Mouse (Mus musculus) MEL (cell line): ENCODE data around the gene Kcne2. TPM values are rescaled to one million over a fixed set of nuclear protein-coding genes. Genes with fewer than 3 reads are reported as not detected.

Source experiments
- DNase-seq: peaks from one replicate; pipeline ENCODE4 v3.0.0; 2011; ENCODE audit warnings: low read depth, low spot score
- H3K27ac ChIP-seq: 2 replicates; pipeline ENCODE4 v1.5.1; 2012; ENCODE audit warnings: low read depth, mild to moderate bottlenecking, control low read depth, low read length, moderate library complexity; ENCODE audit not compliant: control insufficient read depth
- H3K27me3 ChIP-seq, 2 experiments: fragments of 150-350 bp in 1 of 2; sonication (generic) in 1 of 2; 2 replicates each; pipeline ENCODE4 v1.6.1; 2012; ENCODE audit warnings: low read length in 2 of 2, mild to moderate bottlenecking in 2 of 2, improper control_type of control experiment in 1 of 2, moderate library complexity in 1 of 2; ENCODE audit not compliant: insufficient read depth in 2 of 2, control insufficient read depth in 1 of 2
- H3K36me3 ChIP-seq, 2 experiments: 2 replicates each; pipeline ENCODE4 v1.6.1; 2012 to 2014; ENCODE audit warnings: low read length in 2 of 2, improper control_type of control experiment in 1 of 2, inconsistent platforms in 1 of 2, mild to moderate bottlenecking in 1 of 2; ENCODE audit not compliant: insufficient read depth in 2 of 2, control insufficient read depth in 1 of 2
- H3K4me1 ChIP-seq, 2 experiments: fragments of 150-350 bp in 1 of 2; sonication (generic) in 1 of 2; 2 replicates each; pipeline ENCODE4 v1.6.1; 2012; ENCODE audit warnings: low read length in 2 of 2, improper control_type of control experiment in 1 of 2, mild to moderate bottlenecking in 1 of 2; ENCODE audit not compliant: insufficient read depth in 2 of 2, control insufficient read depth in 1 of 2
- H3K4me3 ChIP-seq, 2 experiments: fragments of 150-350 bp in 1 of 2; sonication (generic) in 1 of 2; 2 replicates each; pipeline ENCODE4 v1.5.1; 2012; ENCODE audit warnings: low read depth in 2 of 2, low read length in 2 of 2, mild to moderate bottlenecking in 2 of 2, moderate library complexity in 2 of 2, control low read depth in 1 of 2, improper control_type of control experiment in 1 of 2; ENCODE audit not compliant: control insufficient read depth in 1 of 2, insufficient read depth in 1 of 2
- H3K79me2 ChIP-seq: 2 replicates; pipeline ENCODE4 v1.6.1; 2012; ENCODE audit warnings: mild to moderate bottlenecking, low read length, moderate library complexity; ENCODE audit not compliant: control insufficient read depth, poor library complexity, insufficient read depth
- H3K9ac ChIP-seq: 2 replicates; pipeline ENCODE4 v1.6.1; 2012; ENCODE audit warnings: low read depth, mild to moderate bottlenecking, control low read depth, low read length, moderate library complexity; ENCODE audit not compliant: control insufficient read depth, poor library complexity, severe bottlenecking
- H3K9me3 ChIP-seq: fragments of 150-350 bp; sonication (generic); replicated peaks from 2 replicates; pipeline ENCODE4 v1.6.1; 2012; ENCODE audit warnings: mild to moderate bottlenecking, low read length, improper control_type of control experiment, moderate library complexity; ENCODE audit not compliant: insufficient read depth
- BHLHE40 ChIP-seq: IDR thresholded peaks from 2 replicates; pipeline ENCODE4 v1.6.1; 2012; ENCODE audit warnings: low read depth, mild to moderate bottlenecking, inconsistent platforms, low read length, improper control_type of control experiment, borderline replicate concordance
- CHD2 ChIP-seq: IDR thresholded peaks from 2 replicates; pipeline ENCODE4 v1.6.1; 2011; ENCODE audit warnings: low read length, improper control_type of control experiment
- CTCF ChIP-seq, 3 experiments: IDR thresholded peaks in 2 of 3; conservative IDR thresholded peaks in 1 of 3; 2 replicates each; pipeline ENCODE4 v1.5.1; 2011 to 2012; ENCODE audit warnings: low read length in 3 of 3, low read depth in 2 of 3, mild to moderate bottlenecking in 2 of 3, improper control_type of control experiment in 1 of 3, inconsistent platforms in 1 of 3, mixed read lengths in 1 of 3, moderate library complexity in 1 of 3; ENCODE audit not compliant: control insufficient read depth in 1 of 3, insufficient read depth in 1 of 3, poor library complexity in 1 of 3, severe bottlenecking in 1 of 3
- ELF1 ChIP-seq: IDR thresholded peaks from 2 replicates; pipeline ENCODE4 v1.6.1; 2014; ENCODE audit warnings: low read depth, mild to moderate bottlenecking, inconsistent platforms, low read length, improper control_type of control experiment, moderate library complexity
- ETS1 ChIP-seq: IDR thresholded peaks from 2 replicates; pipeline ENCODE4 v1.6.1; 2012; ENCODE audit warnings: low read depth, mild to moderate bottlenecking, inconsistent platforms, low read length, improper control_type of control experiment, moderate library complexity
- KAT2A ChIP-seq: conservative IDR thresholded peaks from 2 replicates; pipeline ENCODE4 v1.6.1; 2012; ENCODE audit warnings: low read depth, low read length, improper control_type of control experiment, inconsistent platforms
- MAFK ChIP-seq: IDR thresholded peaks from 2 replicates; pipeline ENCODE4 v1.6.1; 2011; ENCODE audit warnings: low read depth, mild to moderate bottlenecking, low read length, improper control_type of control experiment, borderline replicate concordance
- MAX ChIP-seq: IDR thresholded peaks from 2 replicates; pipeline ENCODE4 v1.6.1; 2011; ENCODE audit warnings: low read length, improper control_type of control experiment
- MYB ChIP-seq: IDR thresholded peaks from 2 replicates; pipeline ENCODE4 v1.6.1; 2011; ENCODE audit warnings: mild to moderate bottlenecking, low read depth, low read length, improper control_type of control experiment
- MYC ChIP-seq: IDR thresholded peaks from 2 replicates; pipeline ENCODE4 v1.6.1; 2011; ENCODE audit warnings: low read depth, mild to moderate bottlenecking, low read length, improper control_type of control experiment, moderate library complexity
- NRF1 ChIP-seq: IDR thresholded peaks from 2 replicates; pipeline ENCODE4 v1.6.1; 2014; ENCODE audit warnings: low read depth, mild to moderate bottlenecking, inconsistent platforms, low read length, improper control_type of control experiment, moderate library complexity; ENCODE audit not compliant: poor library complexity, insufficient read depth, severe bottlenecking
- RCOR1 ChIP-seq: IDR thresholded peaks from 2 replicates; pipeline ENCODE4 v1.6.1; 2012; ENCODE audit warnings: low read depth, mild to moderate bottlenecking, inconsistent platforms, low read length, improper control_type of control experiment
- SIN3A ChIP-seq: IDR thresholded peaks from 2 replicates; pipeline ENCODE4 v1.6.1; 2012; ENCODE audit warnings: low read length, improper control_type of control experiment, inconsistent platforms
- SMC3 ChIP-seq: IDR thresholded peaks from 2 replicates; pipeline ENCODE4 v1.6.1; 2011; ENCODE audit warnings: low read depth, low read length, improper control_type of control experiment
- TCF12 ChIP-seq: IDR thresholded peaks from 2 replicates; pipeline ENCODE4 v1.6.1; 2014; ENCODE audit warnings: low read depth, mild to moderate bottlenecking, inconsistent platforms, low read length, improper control_type of control experiment, moderate library complexity
- UBTF ChIP-seq: IDR thresholded peaks from 2 replicates; pipeline ENCODE4 v1.6.1; 2012; ENCODE audit warnings: low read depth, mild to moderate bottlenecking, inconsistent platforms, low read length, improper control_type of control experiment, moderate library complexity, borderline replicate concordance; ENCODE audit not compliant: insufficient read depth
- USF1 ChIP-seq: IDR thresholded peaks from 2 replicates; pipeline ENCODE4 v1.6.1; 2014; ENCODE audit warnings: low read depth, mild to moderate bottlenecking, inconsistent platforms, low read length, improper control_type of control experiment, moderate library complexity
- ZC3H11A ChIP-seq: IDR thresholded peaks from 2 replicates; pipeline ENCODE4 v1.6.1; 2012; ENCODE audit warnings: low read depth, mild to moderate bottlenecking, inconsistent platforms, low read length, improper control_type of control experiment
- ZMIZ1 ChIP-seq: IDR thresholded peaks from 2 replicates; pipeline ENCODE4 v1.6.1; 2012; ENCODE audit warnings: low read depth, mild to moderate bottlenecking, inconsistent platforms, low read length, improper control_type of control experiment, moderate library complexity
- ZNF384 ChIP-seq: IDR thresholded peaks from 2 replicates; pipeline ENCODE4 v1.6.1; 2012; ENCODE audit warnings: low read depth, mild to moderate bottlenecking, inconsistent platforms, low read length, improper control_type of control experiment
- polyA plus RNA-seq, 2 experiments: library from polyadenylated mRNA; stranded (reverse) in 1 of 2; unstranded in 1 of 2; fragments of >175 nt in 1 of 2; fragments of >200 nt in 1 of 2; gene quantifications; 2 replicates each; pipeline versions ENCODE4 v1.2.1 to v1.2.4; 2012; ENCODE audit warnings: low replicate concordance in 2 of 2, low read depth in 1 of 2; ENCODE audit not compliant: insufficient read length in 2 of 2, insufficient read depth in 1 of 2, missing spikeins in 1 of 2
- total RNA-seq: library from RNA; depleted of rRNA; stranded (reverse); fragments of 300-350 nt; gene quantifications from 2 replicates; pipeline ENCODE4 v1.2.3, GENCODE M21; 2012

Gene Kcne2
- total and polyA plus RNA-seq, 3 experiments: 0.06 TPM; not detected in 2

DNA sequence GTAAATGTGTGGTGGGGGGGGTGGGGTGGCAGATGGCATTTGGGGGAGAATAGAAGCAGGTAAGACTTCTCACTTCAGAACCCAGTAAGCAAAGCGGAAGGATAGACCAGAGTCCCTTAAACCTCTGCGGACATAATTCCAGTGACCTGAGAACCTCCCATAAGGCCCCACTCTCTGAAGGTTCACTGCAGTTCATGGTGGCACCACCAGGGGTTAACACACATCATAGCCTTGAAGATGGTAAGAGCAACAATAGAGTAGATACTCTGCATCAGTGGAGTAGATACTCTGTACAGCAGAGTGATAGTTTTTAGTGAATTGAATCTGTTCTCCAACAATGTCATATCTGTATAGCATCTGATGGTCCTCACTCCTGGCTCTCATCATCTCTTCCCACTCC lies 13.3 kb downstream of the Kcne2 start:
- Histone ChIP-seq H3K27ac (no peak overlapping the region), H3K9me3 (no peaks in the 10 kb centered on the region)
- TF ChIP-seq MAX (no peak), CTCF (IDR thresholded peaks at IDR 0.05 in 2 of 3, conservative IDR thresholded peaks at IDR 0.05 in 1 of 3; ENCODE audit: control insufficient read depth in 1 of 3, insufficient read depth in 1 of 3, low read depth in 2 of 3, low read length in 3 of 3, poor library complexity in 1 of 3, severe bottlenecking in 1 of 3) (peak in 2 of 3 experiments; percentile 21 to 34; a peak in 3 of 6 replicates)
- TF ChIP-seq, all 39 proteins: peak for 1
- peak; percentile 46 for DNase-seq
- H3K4me1 ChIP-seq: peaks cover 0 to 12% of the 10 kb centered on the region in 2 experiments; a peak in 1 of 4 replicates
- H3K27me3 ChIP-seq: no peaks in the 10 kb centered on the region
- H3K36me3 ChIP-seq: peaks cover 2 to 7% of the 10 kb centered on the region in 2 experiments; a peak in 3 of 4 replicates
- H3K4me3 ChIP-seq: no peak overlapping the region
- H3K9ac ChIP-seq: no peak overlapping the region
- peaks cover 3% of the 10 kb centered on the region; the same call in 1 of the 2 replicates for H3K79me2 ChIP-seq

DNA sequence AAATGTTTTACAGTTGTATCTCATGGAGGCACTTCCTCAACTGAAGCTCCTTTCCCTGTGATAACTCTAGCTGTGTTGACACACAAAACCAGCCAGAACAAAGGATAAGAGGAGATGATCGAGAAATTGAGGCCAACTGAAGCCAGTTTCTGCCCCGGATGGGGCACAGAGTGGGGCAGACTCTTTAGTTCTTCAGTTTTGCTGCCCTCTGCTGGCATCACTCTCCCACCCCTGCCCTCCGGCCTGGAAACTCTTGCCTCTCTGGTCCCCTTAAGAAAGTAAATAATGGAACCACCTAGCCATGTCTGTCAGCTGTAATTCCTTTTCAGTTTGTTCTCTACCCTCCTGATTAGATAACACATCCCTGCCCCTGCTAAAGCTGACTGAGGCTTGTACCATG lies 15.8 kb downstream of the Kcne2 start:
- no peaks in the 10 kb centered on the region for H3K9me3 ChIP-seq
- no peaks in the 10 kb centered on the region for H3K27me3 ChIP-seq
- DNase-seq: no peak
- H3K27ac ChIP-seq: no peak overlapping the region
- H3K79me2 ChIP-seq: no peaks in the 10 kb centered on the region
- H3K36me3 ChIP-seq: peaks cover 0 to 2% of the 10 kb centered on the region in 2 experiments; a peak in 1 of 4 replicates
- H3K4me1 ChIP-seq: 0 out of 4 replicates have a peak, but pooled peaks cover 0 to 1% of the 10 kb centered on the region in 2 experiments
- no peak overlapping the region for H3K9ac ChIP-seq
- no peak overlapping the region for H3K4me3 ChIP-seq
- TF ChIP-seq CTCF (IDR thresholded peaks at IDR 0.05 in 2 of 3, conservative IDR thresholded peaks at IDR 0.05 in 1 of 3; ENCODE audit: control insufficient read depth in 1 of 3, insufficient read depth in 1 of 3, low read depth in 2 of 3, low read length in 3 of 3, poor library complexity in 1 of 3, severe bottlenecking in 1 of 3) (peak in 2 of 3 experiments; percentile 6 to 47; a peak in 3 of 6 replicates), USF1 (no peak)

DNA sequence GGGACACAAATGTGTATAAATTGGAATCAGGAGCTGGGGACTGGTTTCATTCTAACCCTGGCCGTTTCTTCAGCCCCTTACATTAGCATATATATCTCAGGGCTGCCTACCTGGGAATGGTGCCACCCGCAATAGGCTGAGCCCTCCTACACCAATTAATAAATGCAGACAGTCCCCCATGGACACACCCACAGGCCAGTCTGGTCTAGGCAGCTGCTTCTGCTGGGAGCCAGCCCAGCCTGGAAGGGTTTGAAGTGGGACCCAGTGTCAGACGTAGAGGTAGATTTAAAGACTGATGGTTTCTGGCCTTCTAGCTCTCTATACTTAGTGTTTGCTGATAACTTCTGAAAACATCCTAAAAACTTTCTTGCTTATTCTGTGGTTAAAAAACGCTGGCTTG lies 16.9 kb downstream of the Kcne2 start:
- H3K79me2 ChIP-seq: no peaks in the 10 kb centered on the region
- peaks cover 0 to 2% of the 10 kb centered on the region in 2 experiments; a peak in 1 of 4 replicates for H3K36me3 ChIP-seq
- no peak for TF ChIP-seq ELF1
- TF ChIP-seq MYB: no peak
- no peak for TF ChIP-seq MAX
- no peak for TF ChIP-seq UBTF
- TF ChIP-seq BHLHE40: no peak
- no peak for TF ChIP-seq SMC3
- TF ChIP-seq MAFK: no peak
- TF ChIP-seq ETS1: no peak
- TF ChIP-seq SIN3A: no peak
- TF ChIP-seq KAT2A: no peak
- no peak for TF ChIP-seq ZC3H11A
- no peak for TF ChIP-seq RCOR1
- TF ChIP-seq ZNF384: no peak
- TF ChIP-seq NRF1: no peak
- no peak for TF ChIP-seq CHD2
- TF ChIP-seq MYC: no peak
- no peak for TF ChIP-seq TCF12
- no peak for TF ChIP-seq ZMIZ1
- TF ChIP-seq, all 39 proteins: peak for 0
- H3K4me3 ChIP-seq: no peak overlapping the region
- H3K27me3 ChIP-seq: no peaks in the 10 kb centered on the region
- H3K9me3 ChIP-seq: no peaks in the 10 kb centered on the region
- no peak overlapping the region for H3K9ac ChIP-seq
- H3K4me1 ChIP-seq: no peaks in the 10 kb centered on the region
- no peak overlapping the region for H3K27ac ChIP-seq
- DNase-seq: no peak
